Mouse (Mus musculus) CH12.LX (cell line): Measurements from ENCODE around the gene Lama4. TPM values are rescaled to one million over a fixed set of nuclear protein-coding genes. Genes with fewer than 3 reads are reported as not detected.

Experiments used
- DNase-seq: peaks from one replicate; pipeline ENCODE4 v3.0.0-alpha.2; 2013; ENCODE audit errors: extremely low read depth
- H3K27ac ChIP-seq: 2 replicates; pipeline ENCODE4 v1.5.1; 2012; ENCODE audit warnings: low read depth, mild to moderate bottlenecking, control low read depth, moderate library complexity; ENCODE audit not compliant: insufficient read depth
- H3K27me3 ChIP-seq: replicated peaks from 2 replicates; pipeline ENCODE3; 2012; ENCODE audit warnings: inconsistent platforms
- H3K36me3 ChIP-seq, 2 experiments: replicated peaks in 1 of 2; 2 replicates each; pipeline versions ENCODE3 to v1.6.1; 2012; ENCODE audit warnings: inconsistent platforms in 1 of 2, low read length in 1 of 2, mild to moderate bottlenecking in 1 of 2, mixed read lengths in 1 of 2, moderate library complexity in 1 of 2; ENCODE audit not compliant: control insufficient read depth in 1 of 2, insufficient read depth in 1 of 2
- H3K4me1 ChIP-seq, 2 experiments: 2 replicates each; pipeline ENCODE4 v1.6.1; 2012; ENCODE audit warnings: inconsistent platforms in 1 of 2, moderate library complexity in 1 of 2; ENCODE audit not compliant: insufficient read depth in 2 of 2, control insufficient read depth in 1 of 2
- H3K4me2 ChIP-seq: 2 replicates; pipeline ENCODE4 v1.6.1; 2012; ENCODE audit warnings: low read depth, mild to moderate bottlenecking, control low read depth; ENCODE audit not compliant: poor library complexity, insufficient read depth, severe bottlenecking
- H3K4me3 ChIP-seq, 3 experiments: fragments of 150-350 bp in 1 of 3; sonication (generic) in 1 of 3; replicated peaks in 1 of 3; 2 replicates each; pipeline versions ENCODE3 to v1.5.1; 2011 to 2012; ENCODE audit warnings: low read depth in 2 of 3, low read length in 2 of 3, mild to moderate bottlenecking in 2 of 3, moderate library complexity in 2 of 3, control low read depth in 1 of 3, improper control_type of control experiment in 1 of 3, inconsistent platforms in 1 of 3, mixed read lengths in 1 of 3; ENCODE audit not compliant: poor library complexity in 1 of 3
- H3K79me2 ChIP-seq: replicated peaks from 2 replicates; pipeline ENCODE4 v1.6.1; 2012; ENCODE audit warnings: mild to moderate bottlenecking, moderate library complexity; ENCODE audit not compliant: control insufficient read depth, poor library complexity, insufficient read depth, severe bottlenecking; ENCODE audit errors: extremely low read depth
- H3K9ac ChIP-seq: 2 replicates; pipeline ENCODE4 v1.6.1; 2012; ENCODE audit warnings: low read depth, mild to moderate bottlenecking, control low read depth, moderate library complexity; ENCODE audit not compliant: insufficient read depth
- H3K9me3 ChIP-seq: replicated peaks from 2 replicates; pipeline ENCODE3; 2012; ENCODE audit warnings: low read length, inconsistent platforms, mixed read lengths
- BHLHE40 ChIP-seq: IDR thresholded peaks from 2 replicates; pipeline ENCODE4 v1.6.1; 2011; ENCODE audit warnings: mild to moderate bottlenecking, low read depth, low read length, improper control_type of control experiment
- CHD1 ChIP-seq: IDR thresholded peaks from 2 replicates; pipeline ENCODE4 v1.6.1; 2012; ENCODE audit warnings: low read depth, low read length, improper control_type of control experiment, inconsistent platforms
- CHD2 ChIP-seq: IDR thresholded peaks from 2 replicates; pipeline ENCODE4 v1.6.1; 2011; ENCODE audit warnings: low read length, improper control_type of control experiment
- CTCF ChIP-seq, 2 experiments: IDR thresholded peaks in 1 of 2; conservative IDR thresholded peaks in 1 of 2; 2 replicates each; pipeline ENCODE4 v1.5.1; 2011 to 2012; ENCODE audit warnings: low read depth in 2 of 2, low read length in 2 of 2, improper control_type of control experiment in 1 of 2, inconsistent platforms in 1 of 2, mild to moderate bottlenecking in 1 of 2, moderate library complexity in 1 of 2
- ETS1 ChIP-seq: conservative IDR thresholded peaks from 2 replicates; pipeline ENCODE4 v1.6.1; 2012; ENCODE audit warnings: low read depth, mild to moderate bottlenecking, inconsistent platforms, low read length, improper control_type of control experiment, moderate library complexity
- GABPA ChIP-seq: IDR thresholded peaks from 2 replicates; pipeline ENCODE4 v1.6.1; 2012; ENCODE audit warnings: low read depth, low read length, improper control_type of control experiment, inconsistent platforms; ENCODE audit not compliant: insufficient replicate concordance
- HCFC1 ChIP-seq: IDR thresholded peaks from 2 replicates; pipeline ENCODE4 v1.6.1; 2012; ENCODE audit warnings: low read depth, mild to moderate bottlenecking, inconsistent platforms, low read length, improper control_type of control experiment
- IRF4 ChIP-seq: IDR thresholded peaks from 2 replicates; pipeline ENCODE4 v1.6.1; 2014; ENCODE audit warnings: low read depth, mild to moderate bottlenecking, inconsistent platforms, low read length, improper control_type of control experiment
- MAFK ChIP-seq: IDR thresholded peaks from 2 replicates; pipeline ENCODE4 v1.6.1; 2011; ENCODE audit warnings: low read length, improper control_type of control experiment; ENCODE audit not compliant: insufficient replicate concordance
- MAZ ChIP-seq: IDR thresholded peaks from 2 replicates; pipeline ENCODE4 v1.6.1; 2012; ENCODE audit warnings: low read depth, mild to moderate bottlenecking, inconsistent platforms, low read length, improper control_type of control experiment, moderate library complexity
- NELFE ChIP-seq: IDR thresholded peaks from 2 replicates; pipeline ENCODE4 v1.6.1; 2011; ENCODE audit warnings: low read depth, low read length, improper control_type of control experiment
- RAD21 ChIP-seq: IDR thresholded peaks from 2 replicates; pipeline ENCODE4 v1.6.1; 2011; ENCODE audit warnings: low read depth, mild to moderate bottlenecking, low read length, improper control_type of control experiment, moderate library complexity
- SIN3A ChIP-seq: IDR thresholded peaks from 2 replicates; pipeline ENCODE4 v1.6.1; 2012; ENCODE audit warnings: low read length, improper control_type of control experiment, inconsistent platforms
- TBP ChIP-seq: conservative IDR thresholded peaks from 2 replicates; pipeline ENCODE4 v1.6.1; 2011; ENCODE audit warnings: low read depth, low read length, improper control_type of control experiment
- UBTF ChIP-seq: IDR thresholded peaks from 2 replicates; pipeline ENCODE4 v1.6.1; 2012; ENCODE audit warnings: low read depth, mild to moderate bottlenecking, inconsistent platforms, low read length, improper control_type of control experiment, moderate library complexity
- USF1 ChIP-seq: IDR thresholded peaks from 2 replicates; pipeline ENCODE4 v1.6.1; 2014; ENCODE audit warnings: low read depth, mild to moderate bottlenecking, inconsistent platforms, low read length, improper control_type of control experiment
- USF2 ChIP-seq: conservative IDR thresholded peaks from 2 replicates; pipeline ENCODE4 v1.6.1; 2011; ENCODE audit warnings: low read depth, low read length, improper control_type of control experiment
- ZC3H11A ChIP-seq: IDR thresholded peaks from 2 replicates; pipeline ENCODE4 v1.6.1; 2012; ENCODE audit warnings: low read depth, mild to moderate bottlenecking, inconsistent platforms, low read length, improper control_type of control experiment
- ZMIZ1 ChIP-seq: IDR thresholded peaks from 2 replicates; pipeline ENCODE4 v1.6.1; 2012; ENCODE audit warnings: low read depth, mild to moderate bottlenecking, inconsistent platforms, low read length, improper control_type of control experiment
- dilution Hi-C: fragments of 300-500 bp; cut with MboI; formaldehyde crosslinking; loops from 2 replicates; pipeline ENCODE4 v1.14.3; 2020; ENCODE audit warnings: low sequenced_read_pairs; ENCODE audit not compliant: extremely low pct_unique_long_range_greater_than_20kb, extremely low pct_ligation_motif_present
- in situ Hi-C: fragments of 300-500 bp; cut with MboI; formaldehyde crosslinking; loops from 3 replicates; pipeline ENCODE4 v1.14.3; 2019; ENCODE audit warnings: low sequenced_read_pairs, low pct_ligation_motif_present, low pct_unique_long_range_greater_than_20kb, mixed read lengths
- polyA plus RNA-seq: library from polyadenylated mRNA; unstranded; fragments of >175 nt; gene quantifications from 2 replicates; pipeline ENCODE4 v1.2.1, GENCODE M21; 2012; ENCODE audit warnings: low read depth; ENCODE audit not compliant: insufficient read length
- total RNA-seq, 2 experiments: library from RNA; depleted of rRNA; stranded (reverse); fragments of 300-350 nt in 1 of 2; fragments of >200 nt in 1 of 2; gene quantifications; 2 replicates each; pipeline ENCODE4 v1.2.3; 2012 to 2014

Gene Lama4
- total and polyA plus RNA-seq, 3 experiments: 0.08 to 0.50 (median 0.19) TPM

DNA sequence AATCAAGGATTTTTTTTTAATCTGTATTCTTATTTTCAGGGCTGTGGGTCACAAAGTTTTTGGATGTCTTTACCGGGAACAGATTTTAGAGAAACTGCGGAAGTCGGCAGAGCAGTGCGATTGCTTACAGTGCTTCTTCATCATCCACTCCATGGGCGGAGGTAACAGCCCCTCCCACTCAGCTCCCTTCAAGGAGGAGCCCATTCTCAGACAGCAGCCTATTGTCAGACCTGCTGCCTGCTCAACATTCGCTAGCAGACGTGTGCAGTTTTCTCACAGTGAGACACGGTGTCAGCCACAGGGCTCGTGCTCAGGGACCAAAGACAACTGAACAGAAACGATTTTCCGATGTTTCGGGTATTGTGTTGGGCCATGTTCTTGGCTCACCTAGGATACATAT lies 176.9 kb downstream of the Lama4 start:
- TF ChIP-seq IRF4 (no peak), ZMIZ1 (no peak), CTCF (conservative IDR thresholded peaks at IDR 0.05 in 1 of 2, IDR thresholded peaks at IDR 0.05 in 1 of 2; ENCODE audit: low read depth in 2 of 2, low read length in 2 of 2) (no peak), MAFK (no peak), RAD21 (no peak), TBP (no peak), SIN3A (no peak), ZC3H11A (no peak), USF1 (no peak), UBTF (no peak), MAZ (no peak)
- no peaks in the 10 kb centered on the region for H3K79me2 ChIP-seq
- no peaks in the 10 kb centered on the region for H3K9me3 ChIP-seq
- H3K4me2 ChIP-seq: no peak overlapping the region
- H3K36me3 ChIP-seq: peaks cover 43 to 88% of the 10 kb centered on the region in 2 experiments
- H3K4me3 ChIP-seq: no peak overlapping the region
- H3K9ac ChIP-seq: no peak overlapping the region
- dilution Hi-C loops (no loop called here), in situ Hi-C loops (no loop called here)
- no peaks in the 10 kb centered on the region for H3K4me1 ChIP-seq
- no peak overlapping the region for H3K27ac ChIP-seq
- DNase-seq: no peak
- no peaks in the 10 kb centered on the region for H3K27me3 ChIP-seq

DNA sequence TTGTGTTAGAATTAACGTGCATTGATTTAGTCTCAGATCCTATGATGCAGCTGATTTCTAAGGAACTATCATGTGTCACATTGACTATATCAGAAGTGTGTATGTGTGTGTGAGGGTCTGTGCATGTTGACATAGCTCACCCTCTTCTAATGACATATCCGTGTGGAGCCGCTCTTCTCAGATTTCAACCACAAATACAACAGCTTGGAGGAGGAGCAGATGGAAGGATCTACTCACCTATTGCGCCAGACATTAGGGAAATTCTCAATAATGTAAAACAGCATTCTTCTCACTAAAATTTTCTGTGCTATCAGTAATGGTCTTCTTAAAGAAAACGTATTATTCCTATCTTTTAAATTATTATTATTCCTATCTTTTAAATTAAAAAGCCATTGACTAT lies 191.4 kb downstream of the Lama4 start:
- H3K79me2 ChIP-seq: no peaks in the 10 kb centered on the region
- H3K9me3 ChIP-seq: no peaks in the 10 kb centered on the region
- H3K27me3 ChIP-seq: no peaks in the 10 kb centered on the region
- H3K9ac ChIP-seq: no peak overlapping the region
- dilution Hi-C loops (no loop called here), in situ Hi-C loops (no loop called here)
- TF ChIP-seq IRF4 (no peak), ZMIZ1 (no peak), CHD1 (no peak), BHLHE40 (no peak), USF1 (no peak), USF2 (no peak), ETS1 (no peak), GABPA (no peak), HCFC1 (no peak), CHD2 (no peak), TBP (no peak), RAD21 (no peak), NELFE (no peak)
- H3K4me1 ChIP-seq: peaks cover 5 to 7% of the 10 kb centered on the region in 2 experiments
- no peak for DNase-seq
- H3K27ac ChIP-seq: no peak overlapping the region
- H3K4me2 ChIP-seq: no peak overlapping the region
- H3K4me3 ChIP-seq: no peak overlapping the region
- peaks cover 2 to 48% of the 10 kb centered on the region in 2 experiments for H3K36me3 ChIP-seq
